Mouse (Mus musculus) A20 (cell line): ENCODE results near the gene Hrc.

ENCODE experiments used
- DNase-seq: peaks from one replicate; pipeline ENCODE4 v3.0.0-alpha.2; 2011; ENCODE audit warnings: low read depth, low spot score

Gene Hrc

GRCm38 (mm10) chr7:45365742-45366651, 30.9 kb downstream of the Hrc start:
- DNase-seq: no peak

- DNase-seq: no peak
These were observed 31.5 kb downstream of the Hrc start, which contains the start of gene Ppfia3 for GRCm38 (mm10) chr7:45366652-45367019. TSS of gene Ppfia3 (minus strand) at chr7:45367019.

- DNase-seq: peak; percentile 99
These were observed 32.2 kb downstream of the Hrc start for GRCm38 (mm10) chr7:45367020-45367880.

- DNase-seq: no peak
These were observed 33.1 kb downstream of the Hrc start for GRCm38 (mm10) chr7:45368178-45368577.

- no peak for DNase-seq
These were observed 34.1 kb downstream of the Hrc start for GRCm38 (mm10) chr7:45369022-45369745.

- no peak for DNase-seq
These were observed 34.9 kb downstream of the Hrc start for GRCm38 (mm10) chr7:45369836-45370474.

GRCm38 (mm10) chr7:45370475-45371311, 35.6 kb downstream of the Hrc start, which contains the start of gene Lin7b:
TSS of gene Lin7b (minus strand) at chr7:45370583.
- DNase-seq: peak; percentile 90

GRCm38 (mm10) chr7:45372371-45372770, 37.3 kb downstream of the Hrc start:
- DNase-seq: no peak

GRCm38 (mm10) chr7:45374620-45375019, 39.5 kb downstream of the Hrc start:
- no peak for DNase-seq

- DNase-seq: no peak
These were observed 41.0 kb downstream of the Hrc start for GRCm38 (mm10) chr7:45376057-45376456.

GRCm38 (mm10) chr7:45386077-45386476, 51.0 kb downstream of the Hrc start:
- no peak for DNase-seq
